Mouse (Mus musculus) T-helper 2 cell (primary cell): Measurements from ENCODE around the gene Sh2d2a.
"Not testable (repeated sequence)": the region's sequence is repeated elsewhere in the genome, so short reads cannot be mapped to it uniquely, and the experiment has no call there.

Experiments used
- in situ Hi-C: fragments of 300-600 bp; cut with MboI, MseI; formaldehyde crosslinking; loops from one replicate; pipeline ENCODE4 v1.15.1; 2025; ENCODE audit warnings: high pct_unique_total_duplicates

Sh2d2a gene

GRCm38 (mm10) chr3:87846650-87847110, at the start of gene Sh2d2a:
TSS of gene Sh2d2a (plus strand) at chr3:87846755.
- in situ Hi-C loops: no loop called here

- in situ Hi-C loops: no loop called here
Measured at GRCm38 (mm10) chr3:87801681-87802080, 44.9 kb upstream of the Sh2d2a start.

- in situ Hi-C loops: no loop called here
Measured at GRCm38 (mm10) chr3:87804038-87804677, 42.4 kb upstream of the Sh2d2a start.

- in situ Hi-C loops: no loop called here
Measured at GRCm38 (mm10) chr3:87809322-87809962, 37.1 kb upstream of the Sh2d2a start.

- in situ Hi-C loops: no loop called here
Measured at GRCm38 (mm10) chr3:87811297-87811696, 35.3 kb upstream of the Sh2d2a start.

- in situ Hi-C loops: no loop called here
Measured at GRCm38 (mm10) chr3:87812413-87812812, 34.1 kb upstream of the Sh2d2a start.

GRCm38 (mm10) chr3:87812873-87813272, 33.7 kb upstream of the Sh2d2a start:
- in situ Hi-C loops: no loop called here

GRCm38 (mm10) chr3:87816166-87816565, 30.4 kb upstream of the Sh2d2a start:
- in situ Hi-C loops: no loop called here

GRCm38 (mm10) chr3:87816646-87817093, 29.9 kb upstream of the Sh2d2a start:
- in situ Hi-C loops: no loop called here

GRCm38 (mm10) chr3:87818226-87818625, 28.3 kb upstream of the Sh2d2a start:
- in situ Hi-C loops: no loop called here

GRCm38 (mm10) chr3:87824206-87824605, 22.3 kb upstream of the Sh2d2a start, which contains the start of gene Pear1:
TSS of gene Pear1 (minus strand) at chr3:87824306.
- in situ Hi-C loops: not testable (repeated sequence)

GRCm38 (mm10) chr3:87828435-87828834, 18.1 kb upstream of the Sh2d2a start:
- in situ Hi-C loops: loop anchor here (5.0 kb wide), 1 partner anchor 46 kb away; no protein-coding TSS in a partner anchor

GRCm38 (mm10) chr3:87829025-87829424, 17.5 kb upstream of the Sh2d2a start:
- in situ Hi-C loops: loop anchor here (5.0 kb wide), 1 partner anchor 47 kb away; no protein-coding TSS in a partner anchor

- in situ Hi-C loops: no loop called here
Measured at GRCm38 (mm10) chr3:87832109-87832859, 14.3 kb upstream of the Sh2d2a start.

- in situ Hi-C loops: no loop called here
Measured at GRCm38 (mm10) chr3:87833482-87833881, 13.1 kb upstream of the Sh2d2a start.

GRCm38 (mm10) chr3:87838622-87839021, 7.9 kb upstream of the Sh2d2a start:
- in situ Hi-C loops: no loop called here

- in situ Hi-C loops: no loop called here
Measured at GRCm38 (mm10) chr3:87840858-87841257, 5.7 kb upstream of the Sh2d2a start.

- in situ Hi-C loops: no loop called here
Measured at GRCm38 (mm10) chr3:87844981-87845380, 1.6 kb upstream of the Sh2d2a start.

GRCm38 (mm10) chr3:87846186-87846585, 369 bp upstream of the Sh2d2a start:
- in situ Hi-C loops: no loop called here

- in situ Hi-C loops: no loop called here
Measured at GRCm38 (mm10) chr3:87847680-87848079, 1.1 kb downstream of the Sh2d2a start.

GRCm38 (mm10) chr3:87849117-87849516, 2.6 kb downstream of the Sh2d2a start:
- in situ Hi-C loops: no loop called here
